Mouse (Mus musculus): ENCODE measurements around the gene Psme4. TPM values are rescaled to one million over a fixed set of nuclear protein-coding genes. Genes with fewer than 3 reads are reported as not detected.

The Psme4 gene
- polyA plus RNA-seq, 1 experiment from 2014 or later = 16.4 TPM

DNA sequence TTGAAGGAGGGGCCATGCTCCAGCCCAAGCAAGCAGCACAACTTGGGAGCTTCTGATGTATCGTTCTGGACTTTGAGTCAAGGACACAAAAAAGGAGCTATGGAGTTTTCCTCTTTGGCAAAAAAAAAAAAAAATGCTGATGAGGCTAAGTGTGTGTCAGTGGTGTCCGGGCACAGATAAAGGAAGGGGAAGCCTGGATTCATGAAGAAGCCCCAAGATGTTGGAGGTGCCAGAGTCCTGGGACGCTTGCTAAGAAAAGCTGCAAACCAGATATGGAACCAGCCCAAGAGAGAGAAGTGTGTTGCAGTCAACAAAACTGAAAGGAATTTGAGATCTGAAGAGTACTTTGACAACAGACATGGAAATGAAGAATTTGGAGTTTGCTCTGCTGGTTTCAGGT is 140.8 kb downstream of the Psme4 start:
- 87% methylated on average over 3 of the region's 3 CpGs for WGBS
- Histone ChIP-seq H3K4me2 (replicated peaks) (no peak overlapping the region), H3K9ac (no peak overlapping the region), H3K4me1 (replicated peaks) (no peaks in the 10 kb centered on the region), H3K9me3 (no peaks in the 10 kb centered on the region), H3K4me3 (replicated peaks) (no peak overlapping the region), H3K27ac (no peak overlapping the region), H3K36me3 (no peaks in the 10 kb centered on the region), H3K27me3 (replicated peaks) (no peaks in the 10 kb centered on the region)
- no peak for ATAC-seq

DNA sequence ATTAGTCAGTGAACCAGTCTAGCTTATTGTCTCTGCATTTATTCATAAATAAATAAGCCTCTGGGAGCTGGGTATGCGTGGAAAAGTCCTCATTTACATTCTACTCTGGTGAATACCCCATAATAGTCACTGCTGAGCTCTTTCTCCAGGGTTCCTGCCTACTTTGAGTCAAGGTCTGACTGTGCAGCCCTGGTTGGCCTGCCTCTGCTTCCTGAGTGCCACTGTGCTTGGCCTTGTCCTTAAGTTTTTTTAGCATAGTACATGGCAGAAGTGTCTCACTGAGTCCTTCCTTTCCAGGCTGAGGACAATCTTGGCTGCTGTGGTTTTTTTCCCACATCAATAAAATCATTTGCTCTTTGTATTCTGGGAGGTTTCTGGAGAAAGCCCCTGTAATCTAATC is 149.1 kb downstream of the Psme4 start:
- Histone ChIP-seq H3K4me1 (replicated peaks) (no peaks in the 10 kb centered on the region), H3K4me3 (replicated peaks) (no peak overlapping the region), H3K9ac (no peak overlapping the region), H3K4me2 (replicated peaks) (no peak overlapping the region), H3K36me3 (no peaks in the 10 kb centered on the region), H3K27ac (no peak overlapping the region), H3K27me3 (replicated peaks) (no peaks in the 10 kb centered on the region), H3K9me3 (no peaks in the 10 kb centered on the region)
- 57% methylated on average over 1 of the region's 1 CpGs for WGBS
- ATAC-seq = no peak

GRCm38 (mm10) chr11:30923283-30923682 is 151.8 kb downstream of the Psme4 start:
- H3K4me2 ChIP-seq (replicated peaks) = no peak overlapping the region
- H3K27me3 ChIP-seq (replicated peaks) = no peaks in the 10 kb centered on the region
- no peak for ATAC-seq
- no peaks in the 10 kb centered on the region for H3K9me3 ChIP-seq
- H3K9ac ChIP-seq = no peak overlapping the region
- 97% methylated on average over 3 of the region's 3 CpGs for WGBS
- no peaks in the 10 kb centered on the region for H3K4me1 ChIP-seq (replicated peaks)
- H3K27ac ChIP-seq = no peak overlapping the region
- H3K36me3 ChIP-seq = no peaks in the 10 kb centered on the region
- no peak overlapping the region for H3K4me3 ChIP-seq (replicated peaks)

GRCm38 (mm10) chr11:30928079-30928478 is 156.6 kb downstream of the Psme4 start:
- Histone ChIP-seq H3K27ac (no peak overlapping the region), H3K27me3 (replicated peaks) (no peaks in the 10 kb centered on the region), H3K36me3 (no peaks in the 10 kb centered on the region), H3K9me3 (no peaks in the 10 kb centered on the region), H3K4me2 (replicated peaks) (no peak overlapping the region), H3K4me3 (replicated peaks) (no peak overlapping the region), H3K9ac (no peak overlapping the region), H3K4me1 (replicated peaks) (no peaks in the 10 kb centered on the region)
- ATAC-seq = no peak

- Histone ChIP-seq H3K4me1 (replicated peaks) (no peaks in the 10 kb centered on the region), H3K9me3 (no peaks in the 10 kb centered on the region), H3K27me3 (replicated peaks) (no peaks in the 10 kb centered on the region), H3K9ac (no peak overlapping the region), H3K4me2 (replicated peaks) (no peak overlapping the region), H3K4me3 (replicated peaks) (no peak overlapping the region), H3K27ac (no peak overlapping the region), H3K36me3 (no peaks in the 10 kb centered on the region)
- ATAC-seq = no peak
- WGBS = 86% methylated on average over 1 of the region's 1 CpGs
These were observed 157.0 kb downstream of the Psme4 start for GRCm38 (mm10) chr11:30928498-30928897.

Other genes starting within 250 kb of the Psme4 start
- 8.9 and 11.1 TPM in 2 replicates for gene Acyp2, start 122.1 kb upstream of the Psme4 start, polyA plus RNA-seq (2015; fragmentation: Nextera tagmentation; extraction: Ambion mirVana)
- 0.23 and 0.39 TPM in 2 replicates for gene Gpr75, start 113.6 kb downstream of the Psme4 start, polyA plus RNA-seq (2015; fragmentation: Nextera tagmentation; extraction: Ambion mirVana)
- 22.0 and 24.4 TPM in 2 replicates for gene Asb3, start 113.7 kb downstream of the Psme4 start, polyA plus RNA-seq (2015; fragmentation: Nextera tagmentation; extraction: Ambion mirVana)
- 10.2 and 12.1 TPM in 2 replicates for gene Erlec1, start 182.6 kb downstream of the Psme4 start, polyA plus RNA-seq (2015; fragmentation: Nextera tagmentation; extraction: Ambion mirVana)
- gene Chac2, start 214.6 kb downstream of the Psme4 start, polyA plus RNA-seq (2015; fragmentation: Nextera tagmentation; extraction: Ambion mirVana) = 17.6 and 21.0 TPM in 2 replicates

Measured in intestine, embryonic 15.5 days (tissue).